Mouse (Mus musculus) cortical plate, adult 2 months (tissue): ENCODE measurements around the gene St6galnac1.

Experiments used
- CTCF ChIP-seq: fragments of 200-500 bp; IDR thresholded peaks from 2 replicates; pipeline ENCODE4 v1.5.1; 2011; ENCODE audit warnings: mild to moderate bottlenecking, control low read depth, low read length; ENCODE audit not compliant: insufficient read depth; ENCODE audit errors: extremely low read depth
- POLR2A ChIP-seq: fragments of 200-500 bp; IDR thresholded peaks from 2 replicates; pipeline ENCODE4 v1.6.1; 2011; ENCODE audit warnings: mild to moderate bottlenecking, low read length, control low read depth; ENCODE audit not compliant: insufficient read depth; ENCODE audit errors: extremely low read depth

DNA sequence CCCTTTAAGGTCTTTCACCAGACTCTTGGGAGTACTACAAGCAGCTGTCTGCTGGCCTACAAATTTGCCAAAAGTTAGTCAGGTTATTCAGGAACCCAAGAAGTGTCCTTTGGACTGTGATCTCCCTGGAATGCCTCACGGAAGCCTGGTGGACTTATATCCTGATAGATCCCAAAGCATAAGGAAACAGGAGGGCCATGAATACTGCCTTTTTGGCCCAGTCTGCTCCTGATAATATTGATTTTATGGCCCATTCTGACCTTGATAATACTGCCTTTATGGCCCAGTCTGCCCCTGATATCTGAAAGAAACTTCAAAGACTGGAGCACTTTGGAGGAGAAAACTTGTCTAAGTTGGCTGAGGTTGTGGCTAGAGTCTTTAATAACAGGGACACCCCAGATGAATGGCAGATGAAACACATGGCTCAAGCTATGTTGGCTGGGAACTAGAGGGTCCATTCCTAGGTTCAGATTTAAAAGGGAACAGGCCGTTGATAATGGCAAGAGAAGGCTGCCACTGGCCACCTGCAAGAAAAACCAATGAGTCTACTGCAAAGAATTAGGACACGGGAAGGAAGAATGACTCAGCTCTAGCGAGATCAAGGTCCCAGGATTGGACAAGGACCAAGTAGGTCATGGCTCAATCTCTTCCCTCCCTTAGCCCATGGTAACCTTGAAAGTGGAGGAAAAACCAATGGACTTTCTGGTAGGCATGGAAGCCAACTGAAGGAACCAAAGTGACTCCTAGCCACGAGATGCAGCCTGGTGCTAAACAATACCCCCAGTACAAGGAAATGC is 21.4 kb downstream of the St6galnac1 start:
- TF ChIP-seq CTCF (no peak), POLR2A (no peak)
